Mouse (Mus musculus): Measurements from ENCODE around the gene Nrxn2. TPM values are rescaled to one million over a fixed set of nuclear protein-coding genes. Genes with fewer than 3 reads are reported as not detected.

The Nrxn2 gene
- total RNA-seq, 1 experiment, result 9.5 TPM

DNA sequence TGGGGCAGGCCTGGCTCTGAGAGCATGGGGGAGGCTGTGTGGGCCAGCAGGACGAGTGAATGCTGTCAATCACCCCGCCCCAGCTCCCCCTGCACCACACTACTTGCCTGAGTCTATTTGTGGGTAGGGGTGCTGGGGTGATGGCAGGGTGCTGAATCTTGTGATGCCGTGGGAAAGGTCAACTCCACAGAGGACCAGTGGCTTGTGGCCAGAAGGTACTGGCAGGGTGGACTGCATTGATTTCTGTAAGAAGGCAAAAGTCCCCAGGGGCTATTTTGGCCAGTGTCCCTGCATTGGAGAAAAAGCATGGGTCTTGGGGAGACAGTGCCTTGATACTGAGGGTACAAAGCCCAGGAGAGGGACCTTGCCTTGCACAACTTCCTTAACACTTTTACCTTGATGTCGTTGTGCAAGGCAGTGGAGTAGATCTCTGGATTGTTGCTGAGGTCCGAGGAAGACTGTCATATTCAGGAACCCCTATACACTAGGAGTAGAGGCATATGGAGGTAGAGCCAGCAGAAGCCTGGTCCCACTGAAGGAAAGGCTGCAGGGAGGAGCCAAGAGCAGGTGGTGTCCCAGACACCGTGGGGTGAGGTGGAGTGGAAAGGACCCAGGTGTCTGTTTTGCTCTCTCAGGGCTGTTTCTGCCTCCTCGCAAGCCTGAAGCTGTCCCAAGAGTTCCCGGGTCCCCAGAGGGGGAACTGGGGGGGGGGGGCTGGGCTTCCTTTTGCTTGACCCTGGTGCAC is 5.8 kb downstream of the Nrxn2 start:
- Histone ChIP-seq H3K27ac (ENCODE audit: insufficient read depth, low read depth, low read length, poor library complexity, severe bottlenecking) (no peak overlapping the region), H3K4me1 (ENCODE audit: control insufficient read depth in 2 of 2, insufficient read depth in 2 of 2, low read length in 2 of 2, poor library complexity in 1 of 2) (peaks cover 0 to 9% of the 10 kb centered on the region in 2 experiments; a peak in 2 of 4 replicates), H3K36me3 (ENCODE audit: control insufficient read depth, insufficient read depth, low read length, poor library complexity, severe bottlenecking) (no peaks in the 10 kb centered on the region), H3K9me3 (ENCODE audit: control insufficient read depth, insufficient read depth, low read depth, low read length) (no peaks in the 10 kb centered on the region), H3K9ac (ENCODE audit: insufficient read depth, low read depth, low read length, poor library complexity, severe bottlenecking) (no peak overlapping the region), H3K4me3 (ENCODE audit: insufficient read depth in 1 of 2, low read depth in 1 of 2, low read length in 2 of 2, poor library complexity in 1 of 2, severe bottlenecking in 1 of 2) (no peak overlapping the region)
- in situ Hi-C loops (cut with MboI; ENCODE audit: low sequenced_read_pairs in 2 of 2, unreplicated experiment in 2 of 2), result no loop called here
- TF ChIP-seq ZNF384 (IDR thresholded peaks at IDR 0.05; ENCODE audit: low read depth, low read length), result no peak
- no peak for TF ChIP-seq MAFK (IDR thresholded peaks at IDR 0.05; ENCODE audit: insufficient read depth, low read depth, low read length)
- no peak for TF ChIP-seq ZC3H11A (IDR thresholded peaks at IDR 0.05; ENCODE audit: borderline replicate concordance, low read depth, low read length)
- TF ChIP-seq HCFC1 (IDR thresholded peaks at IDR 0.05; ENCODE audit: borderline replicate concordance, insufficient read depth, low read length), result no peak
- TF ChIP-seq CHD2 (IDR thresholded peaks at IDR 0.05; ENCODE audit: low read depth, low read length), result no peak
- no peak for DNase-seq (ENCODE audit: low read depth, low spot score)

DNA sequence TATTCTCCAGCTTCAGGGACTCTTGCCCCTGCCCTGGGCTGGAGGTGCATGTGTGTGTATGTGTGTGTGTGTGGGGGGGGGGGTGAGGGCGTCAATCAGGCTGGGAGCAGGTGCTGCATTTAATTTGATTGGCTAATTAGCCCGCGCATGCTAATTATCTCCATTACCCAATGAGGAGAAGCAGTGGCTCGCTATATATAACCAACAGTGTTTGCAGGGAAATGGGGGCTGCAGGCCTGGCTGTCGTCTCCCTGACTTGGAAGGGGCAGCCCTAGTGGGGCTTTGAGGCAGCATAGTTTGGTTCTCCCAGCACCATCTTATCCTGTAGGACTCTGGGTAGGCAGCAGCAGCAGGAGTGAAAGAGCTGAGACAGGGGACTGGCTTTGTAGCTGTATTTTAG is 7.1 kb downstream of the Nrxn2 start:
- in situ Hi-C loops (cut with MboI; ENCODE audit: low sequenced_read_pairs in 2 of 2, unreplicated experiment in 2 of 2), result no loop called here
- H3K36me3 ChIP-seq (ENCODE audit: control insufficient read depth, insufficient read depth, low read length, poor library complexity, severe bottlenecking), result no peaks in the 10 kb centered on the region
- H3K9me3 ChIP-seq (ENCODE audit: control insufficient read depth, insufficient read depth, low read depth, low read length), result no peaks in the 10 kb centered on the region
- peaks cover 0 to 9% of the 10 kb centered on the region in 2 experiments; a peak in 2 of 4 replicates for H3K4me1 ChIP-seq (ENCODE audit: control insufficient read depth in 2 of 2, insufficient read depth in 2 of 2, low read length in 2 of 2, poor library complexity in 1 of 2)
- DNase-seq (ENCODE audit: low read depth, low spot score), result no peak
- no peak overlapping the region for H3K9ac ChIP-seq (ENCODE audit: insufficient read depth, low read depth, low read length, poor library complexity, severe bottlenecking)
- no peak overlapping the region for H3K4me3 ChIP-seq (ENCODE audit: insufficient read depth in 1 of 2, low read depth in 1 of 2, low read length in 2 of 2, poor library complexity in 1 of 2, severe bottlenecking in 1 of 2)
- TF ChIP-seq ZNF384 (IDR thresholded peaks at IDR 0.05; ENCODE audit: low read depth, low read length), result no peak
- no peak for TF ChIP-seq CHD2 (IDR thresholded peaks at IDR 0.05; ENCODE audit: low read depth, low read length)
- TF ChIP-seq MAFK (IDR thresholded peaks at IDR 0.05; ENCODE audit: insufficient read depth, low read depth, low read length), result no peak
- TF ChIP-seq HCFC1 (IDR thresholded peaks at IDR 0.05; ENCODE audit: borderline replicate concordance, insufficient read depth, low read length), result no peak
- no peak for TF ChIP-seq ZC3H11A (IDR thresholded peaks at IDR 0.05; ENCODE audit: borderline replicate concordance, low read depth, low read length)
- H3K27ac ChIP-seq (ENCODE audit: insufficient read depth, low read depth, low read length, poor library complexity, severe bottlenecking), result no peak overlapping the region

DNA sequence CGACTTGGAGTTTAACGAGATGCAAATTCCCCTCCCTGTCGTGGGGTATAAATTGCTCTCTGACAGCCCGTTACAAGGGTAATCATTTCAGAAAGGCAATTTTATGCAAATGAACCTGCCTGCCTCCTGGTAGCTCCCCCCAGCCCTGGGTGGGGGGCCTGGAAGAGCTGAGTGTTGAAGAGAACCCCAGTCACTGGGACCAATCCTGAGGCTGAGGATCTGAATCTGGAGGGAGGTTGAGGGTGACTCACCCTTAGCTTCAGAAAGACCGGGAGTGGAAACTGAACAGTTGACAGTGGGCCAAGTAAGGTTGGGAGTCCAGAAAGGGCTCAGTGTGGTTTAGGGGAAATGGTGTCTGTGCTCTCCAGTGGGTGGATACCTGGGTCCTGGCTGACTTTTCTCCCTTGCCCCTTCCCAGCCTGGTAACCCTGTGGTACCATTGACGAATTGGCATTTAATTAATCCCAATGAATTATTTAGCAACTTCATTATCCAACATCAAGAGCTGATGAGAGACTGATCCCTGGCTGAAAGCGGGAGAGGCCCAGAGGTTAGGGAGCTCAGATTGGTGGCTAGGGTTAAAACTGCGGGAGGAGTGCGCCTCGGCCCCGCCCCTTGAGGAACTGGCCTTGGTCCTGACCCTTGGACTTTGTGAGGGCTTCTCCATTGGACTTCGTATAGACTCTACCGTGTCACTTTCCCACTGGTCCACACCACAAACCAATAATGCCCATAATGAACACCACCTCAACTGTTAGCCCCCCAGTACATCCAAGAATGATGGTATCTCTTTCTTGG is 8.4 kb downstream of the Nrxn2 start:
- DNase-seq (ENCODE audit: low read depth, low spot score), result peak; percentile 76
- peaks cover 0 to 9% of the 10 kb centered on the region in 2 experiments; a peak in 2 of 4 replicates for H3K4me1 ChIP-seq (ENCODE audit: control insufficient read depth in 2 of 2, insufficient read depth in 2 of 2, low read length in 2 of 2, poor library complexity in 1 of 2)
- no peaks in the 10 kb centered on the region for H3K9me3 ChIP-seq (ENCODE audit: control insufficient read depth, insufficient read depth, low read depth, low read length)
- H3K9ac ChIP-seq (ENCODE audit: insufficient read depth, low read depth, low read length, poor library complexity, severe bottlenecking), result no peak overlapping the region
- H3K27ac ChIP-seq (ENCODE audit: insufficient read depth, low read depth, low read length, poor library complexity, severe bottlenecking), result no peak overlapping the region
- no peak for TF ChIP-seq HCFC1 (IDR thresholded peaks at IDR 0.05; ENCODE audit: borderline replicate concordance, insufficient read depth, low read length)
- TF ChIP-seq ZC3H11A (IDR thresholded peaks at IDR 0.05; ENCODE audit: borderline replicate concordance, low read depth, low read length), result no peak
- no peak for TF ChIP-seq CHD2 (IDR thresholded peaks at IDR 0.05; ENCODE audit: low read depth, low read length)
- no peak for TF ChIP-seq MAFK (IDR thresholded peaks at IDR 0.05; ENCODE audit: insufficient read depth, low read depth, low read length)
- TF ChIP-seq ZNF384 (IDR thresholded peaks at IDR 0.05; ENCODE audit: low read depth, low read length), result no peak
- in situ Hi-C loops (cut with MboI; ENCODE audit: low sequenced_read_pairs in 2 of 2, unreplicated experiment in 2 of 2), result no loop called here
- H3K4me3 ChIP-seq (ENCODE audit: insufficient read depth in 1 of 2, low read depth in 1 of 2, low read length in 2 of 2, poor library complexity in 1 of 2, severe bottlenecking in 1 of 2), result 0 out of 4 replicates have a peak overlapping the region, but pooled peaks of 1 of the 2 experiments have one; percentile 70
- no peaks in the 10 kb centered on the region for H3K36me3 ChIP-seq (ENCODE audit: control insufficient read depth, insufficient read depth, low read length, poor library complexity, severe bottlenecking)

DNA sequence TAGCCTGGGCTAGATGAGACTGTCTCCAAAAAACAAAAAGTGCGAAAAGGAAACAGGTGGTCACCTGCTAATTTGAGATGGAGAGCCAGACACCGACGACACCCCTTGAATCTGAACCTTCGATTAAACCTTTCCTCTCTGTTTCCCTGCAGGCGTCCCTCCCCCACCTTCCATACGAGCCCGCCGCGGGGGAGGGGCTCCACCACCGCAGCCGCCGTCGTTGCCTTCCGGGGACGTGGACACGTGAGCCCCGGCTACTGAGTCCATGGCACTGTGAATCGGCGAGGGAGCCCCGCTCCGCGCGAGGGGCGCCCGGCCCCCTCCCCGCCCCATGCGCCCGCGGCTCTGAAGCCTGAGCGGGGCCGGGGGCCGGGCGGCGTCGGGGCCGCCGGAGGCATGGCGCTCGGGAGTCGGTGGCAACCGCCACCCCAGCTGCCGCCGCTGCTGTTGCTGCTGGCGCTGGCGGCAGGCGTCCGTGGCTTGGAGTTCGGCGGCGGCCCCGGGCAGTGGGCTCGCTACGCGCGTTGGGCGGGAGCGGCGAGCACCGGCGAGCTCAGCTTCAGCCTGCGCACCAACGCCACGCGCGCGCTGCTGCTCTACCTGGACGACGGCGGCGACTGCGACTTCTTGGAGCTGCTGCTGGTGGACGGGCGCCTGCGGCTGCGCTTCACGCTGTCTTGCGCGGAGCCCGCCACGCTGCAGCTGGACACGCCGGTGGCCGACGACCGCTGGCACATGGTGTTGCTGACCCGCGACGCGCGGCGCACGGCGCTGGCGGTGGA is 9.3 kb downstream of the Nrxn2 start:
- H3K9ac ChIP-seq (ENCODE audit: insufficient read depth, low read depth, low read length, poor library complexity, severe bottlenecking), result peak overlapping the region; percentile 48

More for the DNA sequence above, 9.3 kb downstream of the Nrxn2 start:
- no peak for DNase-seq (ENCODE audit: low read depth, low spot score)
- peaks cover 0 to 9% of the 10 kb centered on the region in 2 experiments; a peak in 2 of 4 replicates for H3K4me1 ChIP-seq (ENCODE audit: control insufficient read depth in 2 of 2, insufficient read depth in 2 of 2, low read length in 2 of 2, poor library complexity in 1 of 2)
- in situ Hi-C loops (cut with MboI; ENCODE audit: low sequenced_read_pairs in 2 of 2, unreplicated experiment in 2 of 2), result no loop called here
- H3K4me3 ChIP-seq (ENCODE audit: insufficient read depth in 1 of 2, low read depth in 1 of 2, low read length in 2 of 2, poor library complexity in 1 of 2, severe bottlenecking in 1 of 2), result peak overlapping the region; percentile 54 to 70
- TF ChIP-seq ZNF384 (IDR thresholded peaks at IDR 0.05; ENCODE audit: low read depth, low read length), result no peak
- no peak for TF ChIP-seq ZC3H11A (IDR thresholded peaks at IDR 0.05; ENCODE audit: borderline replicate concordance, low read depth, low read length)
- TF ChIP-seq MAFK (IDR thresholded peaks at IDR 0.05; ENCODE audit: insufficient read depth, low read depth, low read length), result no peak
- TF ChIP-seq HCFC1 (IDR thresholded peaks at IDR 0.05; ENCODE audit: borderline replicate concordance, insufficient read depth, low read length), result no peak
- TF ChIP-seq CHD2 (IDR thresholded peaks at IDR 0.05; ENCODE audit: low read depth, low read length), result no peak
- no peak overlapping the region for H3K27ac ChIP-seq (ENCODE audit: insufficient read depth, low read depth, low read length, poor library complexity, severe bottlenecking)
- no peaks in the 10 kb centered on the region for H3K36me3 ChIP-seq (ENCODE audit: control insufficient read depth, insufficient read depth, low read length, poor library complexity, severe bottlenecking)
- H3K9me3 ChIP-seq (ENCODE audit: control insufficient read depth, insufficient read depth, low read depth, low read length), result no peaks in the 10 kb centered on the region
